Mouse (Mus musculus): ENCODE measurements around the gene Lrrc27. TPM values are rescaled to one million over a fixed set of nuclear protein-coding genes. Genes with fewer than 3 reads are reported as not detected.

Gene Lrrc27
- total and polyA plus RNA-seq, 3 experiments = 0.21 TPM; not detected in 2

- Histone ChIP-seq H3K79me2 (replicated peaks; ENCODE audit: control insufficient read depth, extremely low read depth, insufficient read depth, poor library complexity, severe bottlenecking) (no peaks in the 10 kb centered on the region), H3K27me3 (replicated peaks) (peaks cover 89% of the 10 kb centered on the region), H3K36me3 (replicated peaks in 1 of 2; ENCODE audit: control insufficient read depth in 1 of 2, insufficient read depth in 1 of 2, low read length in 1 of 2) (no peaks in the 10 kb centered on the region), H3K4me1 (ENCODE audit: control insufficient read depth in 1 of 2, insufficient read depth in 2 of 2) (no peaks in the 10 kb centered on the region; a peak in 1 of 4 replicates), H3K27ac (ENCODE audit: insufficient read depth, low read depth) (no peak overlapping the region), H3K9ac (ENCODE audit: insufficient read depth, low read depth) (no peak overlapping the region), H3K4me3 (replicated peaks in 1 of 3; ENCODE audit: low read depth in 2 of 3, low read length in 2 of 3, poor library complexity in 1 of 3) (no peak overlapping the region), H3K9me3 (replicated peaks; ENCODE audit: low read length) (no peaks in the 10 kb centered on the region), H3K4me2 (ENCODE audit: insufficient read depth, low read depth, poor library complexity, severe bottlenecking) (no peak overlapping the region)
- dilution Hi-C loops (cut with MboI; ENCODE audit: extremely low pct_ligation_motif_present, extremely low pct_unique_long_range_greater_than_20kb, low sequenced_read_pairs) = no loop called here
- TF ChIP-seq POLR2AphosphoS2 (IDR thresholded peaks at IDR 0.05; ENCODE audit: low read depth, low read length) (no peak), BHLHE40 (IDR thresholded peaks at IDR 0.05; ENCODE audit: low read depth, low read length) (no peak), KAT2A (IDR thresholded peaks at IDR 0.05; ENCODE audit: insufficient replicate concordance, low read length) (no peak), ELF1 (IDR thresholded peaks at IDR 0.05; ENCODE audit: low read depth, low read length) (no peak), CHD2 (IDR thresholded peaks at IDR 0.05; ENCODE audit: low read length) (no peak), RAD21 (IDR thresholded peaks at IDR 0.05; ENCODE audit: low read depth, low read length) (no peak), CHD1 (IDR thresholded peaks at IDR 0.05; ENCODE audit: low read depth, low read length) (no peak)
- no peak for DNase-seq (ENCODE audit: extremely low read depth)
- in situ Hi-C loops (cut with MboI; ENCODE audit: low pct_ligation_motif_present, low pct_unique_long_range_greater_than_20kb, low sequenced_read_pairs) = loop anchor here (5.0 kb wide), 2 partner anchors 72 to 247 kb away; no protein-coding TSS in a partner anchor
These were observed 17.0 kb downstream of the Lrrc27 start for GRCm38 (mm10) chr7:139229837-139230236.

GRCm38 (mm10) chr7:139230241-139230640, 17.5 kb downstream of the Lrrc27 start:
- H3K4me3 ChIP-seq (replicated peaks in 1 of 3; ENCODE audit: low read depth in 2 of 3, low read length in 2 of 3, poor library complexity in 1 of 3) = no peak overlapping the region
- no peak overlapping the region for H3K4me2 ChIP-seq (ENCODE audit: insufficient read depth, low read depth, poor library complexity, severe bottlenecking)
- H3K79me2 ChIP-seq (replicated peaks; ENCODE audit: control insufficient read depth, extremely low read depth, insufficient read depth, poor library complexity, severe bottlenecking) = no peaks in the 10 kb centered on the region
- TF ChIP-seq RAD21 (IDR thresholded peaks at IDR 0.05; ENCODE audit: low read depth, low read length) (no peak), HCFC1 (IDR thresholded peaks at IDR 0.05; ENCODE audit: low read depth, low read length) (no peak), IRF4 (IDR thresholded peaks at IDR 0.05; ENCODE audit: low read depth, low read length) (no peak), MAFK (IDR thresholded peaks at IDR 0.05; ENCODE audit: insufficient replicate concordance, low read length) (no peak), ZKSCAN1 (IDR thresholded peaks at IDR 0.05; ENCODE audit: borderline replicate concordance, low read depth, low read length) (no peak), MYC (IDR thresholded peaks at IDR 0.05; ENCODE audit: low read depth, low read length) (no peak), ZNF384 (IDR thresholded peaks at IDR 0.05; ENCODE audit: low read depth, low read length) (no peak), USF2 (conservative IDR thresholded peaks at IDR 0.05; ENCODE audit: low read depth, low read length) (no peak), MAZ (IDR thresholded peaks at IDR 0.05; ENCODE audit: low read depth, low read length) (no peak), KAT2A (IDR thresholded peaks at IDR 0.05; ENCODE audit: insufficient replicate concordance, low read length) (no peak), JUN (IDR thresholded peaks at IDR 0.05; ENCODE audit: insufficient read depth, low read depth, low read length) (no peak), SMC3 (IDR thresholded peaks at IDR 0.05; ENCODE audit: low read depth, low read length) (no peak), GABPA (IDR thresholded peaks at IDR 0.05; ENCODE audit: insufficient replicate concordance, low read depth, low read length) (no peak)
- in situ Hi-C loops (cut with MboI; ENCODE audit: low pct_ligation_motif_present, low pct_unique_long_range_greater_than_20kb, low sequenced_read_pairs) (loop anchor here (5.0 kb wide), 1 partner anchor 72 kb away; no protein-coding TSS in a partner anchor), dilution Hi-C loops (cut with MboI; ENCODE audit: extremely low pct_ligation_motif_present, extremely low pct_unique_long_range_greater_than_20kb, low sequenced_read_pairs) (no loop called here)
- no peak for DNase-seq (ENCODE audit: extremely low read depth)
- H3K4me1 ChIP-seq (ENCODE audit: control insufficient read depth in 1 of 2, insufficient read depth in 2 of 2) = no peaks in the 10 kb centered on the region; a peak in 1 of 4 replicates
- H3K27ac ChIP-seq (ENCODE audit: insufficient read depth, low read depth) = no peak overlapping the region
- no peaks in the 10 kb centered on the region for H3K36me3 ChIP-seq (replicated peaks in 1 of 2; ENCODE audit: control insufficient read depth in 1 of 2, insufficient read depth in 1 of 2, low read length in 1 of 2)
- peaks cover 89% of the 10 kb centered on the region for H3K27me3 ChIP-seq (replicated peaks)
- no peak overlapping the region for H3K9ac ChIP-seq (ENCODE audit: insufficient read depth, low read depth)
- H3K9me3 ChIP-seq (replicated peaks; ENCODE audit: low read length) = no peaks in the 10 kb centered on the region

Data from CH12.LX (cell line).